Mouse (Mus musculus) gastrocnemius, adult 2 months (tissue): Measurements from ENCODE around the gene Chmp6. TPM values are rescaled to one million over a fixed set of nuclear protein-coding genes. Genes with fewer than 3 reads are reported as not detected.
A peak's percentile ranks its signal among the peaks of the same experiment; 100 is the strongest.

Source experiments
- DNase-seq: peaks from one replicate; pipeline ENCODE4 v3.0.0; 2022
- H3K27ac ChIP-seq: fragments of 200-600 bp; 2 replicates; pipeline ENCODE4 v1.8.1; 2022; ENCODE audit warnings: mild to moderate bottlenecking
- H3K4me3 ChIP-seq: fragments of 200-600 bp; 2 replicates; pipeline ENCODE4 v1.8.1; 2022; ENCODE audit warnings: mild to moderate bottlenecking, moderate library complexity
- CTCF ChIP-seq: fragments of 200-600 bp; IDR thresholded peaks from 2 replicates; pipeline ENCODE4 v1.8.1; 2022; ENCODE audit warnings: antibody characterized with exemption, mild to moderate bottlenecking, moderate library complexity
- intact Hi-C: fragments of 180-260 bp; cut with DNase I; formaldehyde crosslinking; loops from one replicate; pipeline ENCODE4 v1.15.1; 2025
- total RNA-seq, 2 experiments: library from RNA; stranded (reverse); gene quantifications; 2 replicates each; pipeline ENCODE4 v1.2.3; 2021

Gene Chmp6
- total RNA-seq, 2 experiments from 2014 or later: 29.6 to 31.3 TPM

GRCm38 (mm10) chr11:119942727-119943427 is 29.6 kb downstream of the Chmp6 start, which contains the start of gene Baiap2:
Baiap2 (plus strand) TSS chr11:119942763.
- peak; percentile 100 for DNase-seq
- intact Hi-C loops: no loop called here

GRCm38 (mm10) chr11:119943428-119943988 is 30.3 kb downstream of the Chmp6 start:
- intact Hi-C loops: no loop called here
- no peak for DNase-seq
- peak overlapping the region; percentile 74 for H3K4me3 ChIP-seq
- no peak for TF ChIP-seq CTCF
- peak overlapping the region; percentile 85 for H3K27ac ChIP-seq

More at GRCm38 (mm10) chr11:119942727-119943427, 29.6 kb downstream of the Chmp6 start, which contains the start of gene Baiap2:
- Histone ChIP-seq H3K27ac (peak within 1 kb of the TSS; percentile 85), H3K4me3 (peak within 1 kb of the TSS; percentile 89)
- no peak for TF ChIP-seq CTCF

DNA sequence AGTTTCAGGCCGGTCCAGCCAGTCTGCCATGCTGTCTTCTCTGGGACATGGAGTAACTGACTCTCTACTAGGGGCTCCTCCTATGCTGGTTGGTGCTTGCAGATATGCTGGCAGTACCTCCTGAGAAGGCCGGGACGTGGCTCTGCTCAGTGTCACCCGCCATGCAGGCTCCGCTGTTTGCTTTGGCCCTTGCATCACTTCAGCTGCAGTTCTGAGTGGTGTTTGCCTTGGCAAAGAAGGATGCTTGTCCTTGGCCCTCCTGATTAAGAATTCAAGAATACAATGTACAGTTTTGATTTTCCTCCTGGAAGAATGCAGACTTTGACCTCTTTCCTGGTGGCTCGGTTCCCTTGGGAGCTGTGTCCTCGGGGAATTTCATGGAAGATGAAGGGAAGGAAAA is 32.1 kb downstream of the Chmp6 start:
- TF ChIP-seq CTCF: no peak
- no peak for DNase-seq
- no peak overlapping the region for H3K27ac ChIP-seq
- intact Hi-C loops: no loop called here
- no peak overlapping the region for H3K4me3 ChIP-seq

GRCm38 (mm10) chr11:119947426-119947825 is 34.2 kb downstream of the Chmp6 start:
- no peak overlapping the region for H3K4me3 ChIP-seq
- H3K27ac ChIP-seq: no peak overlapping the region
- DNase-seq: no peak
- TF ChIP-seq CTCF: no peak
- intact Hi-C loops: no loop called here

GRCm38 (mm10) chr11:119947897-119948296 is 34.7 kb downstream of the Chmp6 start:
- Histone ChIP-seq H3K4me3 (no peak overlapping the region), H3K27ac (no peak overlapping the region)
- intact Hi-C loops: no loop called here
- TF ChIP-seq CTCF: no peak
- no peak for DNase-seq

GRCm38 (mm10) chr11:119948305-119948704 is 35.1 kb downstream of the Chmp6 start:
- DNase-seq: no peak
- TF ChIP-seq CTCF: no peak
- intact Hi-C loops: no loop called here
- Histone ChIP-seq H3K27ac (no peak overlapping the region; the same call in 1 of the 2 replicates), H3K4me3 (no peak overlapping the region)

- intact Hi-C loops: no loop called here
- Histone ChIP-seq H3K27ac (no peak overlapping the region; the same call in 1 of the 2 replicates), H3K4me3 (no peak overlapping the region)
- DNase-seq: no peak
- no peak for TF ChIP-seq CTCF
These were observed 35.6 kb downstream of the Chmp6 start for GRCm38 (mm10) chr11:119948803-119949202.

- no peak for TF ChIP-seq CTCF
- intact Hi-C loops: no loop called here
- Histone ChIP-seq H3K4me3 (no peak overlapping the region), H3K27ac (no peak overlapping the region)
- no peak for DNase-seq
These were observed 37.3 kb downstream of the Chmp6 start for GRCm38 (mm10) chr11:119950535-119950934.

- no peak for DNase-seq
- H3K4me3 ChIP-seq: no peak overlapping the region
- no peak for TF ChIP-seq CTCF
- H3K27ac ChIP-seq: no peak overlapping the region
- intact Hi-C loops: no loop called here
These were observed 38.1 kb downstream of the Chmp6 start for GRCm38 (mm10) chr11:119951326-119951725.

DNA sequence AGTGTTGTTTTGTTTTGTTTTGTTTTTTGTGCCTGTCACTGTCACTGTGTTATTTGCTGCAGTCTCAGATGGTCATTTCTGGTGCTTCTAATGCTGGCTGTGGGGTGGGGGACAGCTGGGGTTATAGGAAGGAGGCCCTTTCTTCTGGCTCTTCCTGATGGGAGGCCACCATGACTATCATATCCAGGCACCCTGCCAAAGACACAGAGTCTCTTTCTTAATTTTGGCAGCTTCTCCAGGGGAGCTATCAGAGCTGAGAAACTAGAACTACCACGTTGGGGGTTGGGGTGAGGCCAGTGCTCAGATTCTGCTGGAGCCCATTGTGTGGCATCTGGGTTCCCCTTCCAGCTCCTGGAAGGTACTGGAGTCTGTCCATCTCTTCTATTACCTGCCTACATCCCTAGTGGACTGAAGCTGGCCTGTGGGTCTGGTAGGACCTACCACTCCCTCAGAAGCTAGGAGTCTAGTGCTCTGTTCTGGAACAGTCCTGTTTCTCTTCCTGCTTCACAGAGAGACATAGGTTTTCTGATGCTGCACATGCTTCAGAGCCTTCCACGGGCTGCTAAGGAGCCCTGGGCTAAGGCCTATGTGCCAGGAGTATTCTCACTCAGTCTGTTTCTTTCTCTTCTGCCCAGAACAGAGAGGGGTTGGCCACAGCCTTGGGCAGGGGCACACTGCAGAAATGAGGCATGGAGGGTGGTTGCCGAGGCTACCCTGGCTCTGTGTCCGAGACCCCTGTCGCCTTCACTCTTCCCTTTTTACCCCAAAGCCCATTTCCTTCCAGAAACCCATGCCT is 39.4 kb downstream of the Chmp6 start:
- peak; percentile 56 for DNase-seq
- intact Hi-C loops: no loop called here
- Histone ChIP-seq H3K4me3 (no peak overlapping the region), H3K27ac (peak overlapping the region; percentile 53)
- TF ChIP-seq CTCF: no peak

DNA sequence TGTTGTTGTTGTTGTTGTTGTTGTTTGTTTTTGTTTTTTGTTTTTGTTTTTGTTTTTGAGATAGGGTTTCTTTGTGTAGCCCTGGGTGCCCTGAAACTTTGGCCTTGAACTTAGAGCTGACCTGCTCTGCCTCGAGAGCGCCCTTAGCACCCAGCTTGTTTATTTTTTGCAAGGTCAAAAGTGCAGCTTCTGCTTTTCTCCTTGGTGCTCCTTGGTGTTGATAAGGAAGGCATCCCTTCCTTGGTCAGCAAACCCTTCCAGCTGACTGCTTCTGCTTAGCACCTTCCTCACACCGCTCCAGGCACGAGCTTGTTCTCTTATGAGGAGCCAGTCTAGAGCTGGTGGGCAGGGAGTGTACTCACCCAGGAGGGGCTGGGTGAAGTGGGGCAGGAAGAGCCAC is 41.0 kb downstream of the Chmp6 start:
- no peak for DNase-seq
- TF ChIP-seq CTCF: no peak
- Histone ChIP-seq H3K4me3 (no peak overlapping the region), H3K27ac (peak overlapping the region; percentile 61; the same call in 1 of the 2 replicates)
- intact Hi-C loops: no loop called here

DNA sequence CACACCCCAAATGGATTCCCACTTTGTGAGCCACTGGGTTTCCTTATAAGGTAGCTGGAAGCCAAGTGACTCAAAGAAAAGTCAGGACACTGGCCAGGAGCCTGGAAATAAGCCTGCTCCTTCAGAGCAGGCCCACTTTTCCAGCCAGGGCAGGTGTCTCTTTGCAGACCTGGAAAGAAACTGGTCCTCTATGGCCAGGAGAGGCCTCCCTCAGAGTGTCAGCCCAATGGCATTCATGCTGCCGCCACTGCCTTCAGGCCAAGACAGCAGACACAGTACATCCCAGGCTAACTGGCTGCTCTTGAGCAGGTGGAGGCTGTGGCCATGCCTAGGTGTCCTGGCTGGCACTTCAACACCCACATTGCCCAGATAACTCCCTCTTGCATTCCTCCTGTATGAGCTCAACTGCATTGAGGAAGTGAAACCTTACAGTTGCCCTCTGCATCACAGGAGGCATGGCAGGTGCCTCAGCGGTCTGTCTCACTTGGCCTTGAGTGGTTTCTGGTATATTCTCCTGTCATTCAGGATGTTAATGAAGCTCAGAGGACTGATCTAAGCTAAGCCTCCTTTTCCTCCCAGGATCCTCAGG is 41.6 kb downstream of the Chmp6 start:
- TF ChIP-seq CTCF: no peak
- intact Hi-C loops: no loop called here
- H3K27ac ChIP-seq: peak overlapping the region; percentile 61

DNA sequence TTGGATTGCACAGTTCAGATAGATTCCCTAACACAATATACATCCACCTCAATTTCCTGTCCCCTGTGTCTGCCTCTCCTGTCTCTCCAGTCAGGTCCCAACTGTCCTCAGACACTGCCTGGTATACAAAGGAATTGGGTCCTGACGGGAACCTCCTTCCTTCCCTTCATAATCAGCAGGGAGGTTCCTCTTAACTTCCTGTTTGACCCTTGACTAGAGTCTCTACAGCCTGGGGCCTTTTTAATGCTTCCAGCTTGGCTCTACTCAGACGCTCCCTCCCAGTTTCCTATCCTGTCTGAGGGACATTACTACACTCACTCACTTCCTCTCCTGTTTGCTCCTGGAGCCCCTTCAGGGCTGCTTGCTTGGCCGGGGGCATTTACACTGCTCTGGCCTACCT is 42.2 kb downstream of the Chmp6 start:
- Histone ChIP-seq H3K4me3 (no peak overlapping the region), H3K27ac (peak overlapping the region; percentile 61)
- intact Hi-C loops: no loop called here
- DNase-seq: no peak
- no peak for TF ChIP-seq CTCF

More for the DNA sequence above, 41.6 kb downstream of the Chmp6 start:
- no peak overlapping the region for H3K4me3 ChIP-seq
- no peak for DNase-seq
